Mouse (Mus musculus) myocyte (in vitro differentiated cells): Measurements from ENCODE around the gene Cntln. TPM values are rescaled to one million over a fixed set of nuclear protein-coding genes. Genes with fewer than 3 reads are reported as not detected.

Source experiments
- H3K27me3 ChIP-seq: one replicate; pipeline ENCODE4 v1.6.1; 2011; ENCODE audit not compliant: control insufficient read depth, insufficient read depth, insufficient read length
- H3K36me3 ChIP-seq: one replicate; pipeline ENCODE4 v1.6.1; 2011; ENCODE audit not compliant: control insufficient read depth, insufficient read depth
- H3K4me2 ChIP-seq: one replicate; pipeline ENCODE4 v1.6.1; 2011; ENCODE audit warnings: low read depth, control low read depth
- H3K4me3 ChIP-seq: one replicate; pipeline ENCODE4 v1.5.1; 2011; ENCODE audit warnings: mild to moderate bottlenecking, control low read depth, moderate library complexity
- H3K79me2 ChIP-seq: one replicate; pipeline ENCODE4 v1.6.1; 2011; ENCODE audit not compliant: control insufficient read depth, insufficient read depth
- H3ac ChIP-seq: one replicate; pipeline ENCODE4 v1.6.1; 2011; ENCODE audit not compliant: control insufficient read depth, insufficient read length
- CEBPB ChIP-seq: IDR thresholded peaks from 2 replicates; pipeline ENCODE4 v1.6.1; 2011; ENCODE audit warnings: mild to moderate bottlenecking, moderate library complexity; ENCODE audit not compliant: poor library complexity, insufficient read depth, severe bottlenecking
- E2F4 ChIP-seq: IDR thresholded peaks from one replicate; pipeline ENCODE4 v1.6.1; 2011; ENCODE audit warnings: mild to moderate bottlenecking, control low read depth, moderate library complexity; ENCODE audit not compliant: insufficient read depth
- MAX ChIP-seq: IDR thresholded peaks from one replicate; pipeline ENCODE4 v1.6.1; 2011; ENCODE audit warnings: low read depth, mild to moderate bottlenecking, control low read depth
- MYOD1 ChIP-seq, 3 experiments: IDR thresholded peaks; one replicate each; pipeline ENCODE4 v1.6.1; 2011; ENCODE audit warnings: control low read depth in 2 of 3, low read depth in 2 of 3, mild to moderate bottlenecking in 2 of 3, moderate library complexity in 1 of 3; ENCODE audit not compliant: insufficient read length in 2 of 3, control insufficient read depth in 1 of 3
- MYOG ChIP-seq, 3 experiments: IDR thresholded peaks; one replicate each; pipeline ENCODE4 v1.6.1; 2011; ENCODE audit warnings: control low read depth in 2 of 3, low read depth in 2 of 3, mild to moderate bottlenecking in 2 of 3; ENCODE audit not compliant: insufficient read length in 2 of 3, control insufficient read depth in 1 of 3, insufficient read depth in 1 of 3
- POLR2A ChIP-seq: IDR thresholded peaks from one replicate; pipeline ENCODE4 v1.6.1; 2011; ENCODE audit warnings: low read depth, mild to moderate bottlenecking, control low read depth, moderate library complexity; ENCODE audit not compliant: insufficient read length
- POLR2AphosphoS2 ChIP-seq: IDR thresholded peaks from one replicate; pipeline ENCODE4 v1.6.1; 2011; ENCODE audit warnings: low read depth, control low read depth; ENCODE audit not compliant: insufficient read length
- REST ChIP-seq: IDR thresholded peaks from one replicate; pipeline ENCODE4 v1.6.1; 2011; ENCODE audit warnings: mild to moderate bottlenecking, control low read depth, moderate library complexity; ENCODE audit not compliant: insufficient read depth, insufficient read length
- SRF ChIP-seq: IDR thresholded peaks from one replicate; pipeline ENCODE4 v1.6.1; 2011; ENCODE audit warnings: low read depth; ENCODE audit not compliant: control insufficient read depth, insufficient read length
- TCF12 ChIP-seq: IDR thresholded peaks from one replicate; pipeline ENCODE4 v1.6.1; 2011; ENCODE audit warnings: mild to moderate bottlenecking, control low read depth; ENCODE audit not compliant: poor library complexity, insufficient read depth, severe bottlenecking
- TCF3 ChIP-seq: IDR thresholded peaks from one replicate; pipeline ENCODE4 v1.6.1; 2011; ENCODE audit warnings: low read depth, control low read depth; ENCODE audit not compliant: insufficient read length
- USF1 ChIP-seq: IDR thresholded peaks from one replicate; pipeline ENCODE4 v1.6.1; 2011; ENCODE audit warnings: low read depth, mild to moderate bottlenecking, control low read depth, moderate library complexity
- polyA plus RNA-seq: library from polyadenylated mRNA; unstranded; fragments of >200 nt; fragmentation: generic; extraction: Trizol; gene quantifications from one replicate; pipeline ENCODE4 v1.2.1, GENCODE M21; 2012; ENCODE audit warnings: missing spikeins

Cntln gene
- polyA plus RNA-seq, 1 experiment, result 2.7 TPM

DNA sequence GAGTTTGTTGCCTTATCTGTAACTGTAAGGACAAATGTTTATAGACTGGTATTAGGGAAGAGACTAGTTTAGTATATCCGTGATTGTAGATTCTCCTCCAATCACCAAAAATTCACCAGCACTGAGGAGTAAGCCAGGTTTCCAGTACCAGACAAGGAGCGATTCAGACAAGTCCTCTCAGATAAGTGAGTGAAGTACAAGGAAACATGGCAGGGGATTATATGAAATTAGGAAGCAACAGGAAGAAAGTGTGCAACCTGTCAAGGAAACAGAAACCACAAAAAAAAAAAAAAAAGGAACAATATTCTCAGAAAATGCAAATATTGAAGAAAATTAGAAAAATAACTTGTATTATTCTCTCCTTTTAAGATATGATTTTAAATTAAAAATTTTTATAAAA lies 222.9 kb downstream of the Cntln start:
- TF ChIP-seq MYOD1 (IDR thresholded peaks at IDR 0.05; ENCODE audit: control insufficient read depth in 1 of 3, insufficient read length in 2 of 3, low read depth in 2 of 3) (no peak), TCF3 (no peak), SRF (no peak), E2F4 (no peak), MAX (no peak), TCF12 (no peak), POLR2AphosphoS2 (no peak), CEBPB (no peak), REST (no peak), USF1 (no peak), POLR2A (no peak), MYOG (IDR thresholded peaks at IDR 0.05; ENCODE audit: control insufficient read depth in 1 of 3, insufficient read depth in 1 of 3, insufficient read length in 2 of 3, low read depth in 2 of 3) (no peak)
- no peaks in the 10 kb centered on the region for H3K79me2 ChIP-seq
- no peak overlapping the region for H3ac ChIP-seq
- H3K36me3 ChIP-seq, result no peaks in the 10 kb centered on the region
- H3K4me3 ChIP-seq, result no peak overlapping the region
- H3K27me3 ChIP-seq, result no peaks in the 10 kb centered on the region
- no peak overlapping the region for H3K4me2 ChIP-seq

DNA sequence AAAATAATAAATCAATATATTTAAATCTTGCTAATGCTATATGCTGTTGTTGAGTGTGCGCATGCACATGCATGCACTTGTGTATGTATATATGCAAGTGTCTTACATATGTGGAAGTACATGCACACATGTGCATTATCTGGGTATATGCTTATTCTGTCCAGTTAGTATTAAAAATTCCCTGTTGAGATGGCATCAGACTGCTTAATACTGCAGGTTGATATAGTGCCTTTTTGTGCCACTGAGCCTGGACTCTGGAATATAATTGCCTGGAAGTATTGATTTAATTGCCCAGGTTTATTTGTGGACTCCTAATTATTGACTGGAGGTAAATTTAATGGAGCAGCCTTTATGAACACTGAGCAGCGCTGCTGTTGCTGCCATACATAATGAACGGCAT lies 236.2 kb downstream of the Cntln start:
- no peak for TF ChIP-seq TCF12
- no peak for TF ChIP-seq CEBPB
- no peak for TF ChIP-seq USF1
- no peak for TF ChIP-seq MAX
- no peak for TF ChIP-seq MYOG (IDR thresholded peaks at IDR 0.05; ENCODE audit: control insufficient read depth in 1 of 3, insufficient read depth in 1 of 3, insufficient read length in 2 of 3, low read depth in 2 of 3)
- no peak for TF ChIP-seq SRF
- no peak for TF ChIP-seq TCF3
- no peak for TF ChIP-seq POLR2A
- TF ChIP-seq REST, result no peak
- no peak for TF ChIP-seq POLR2AphosphoS2
- no peak for TF ChIP-seq E2F4
- TF ChIP-seq MYOD1 (IDR thresholded peaks at IDR 0.05; ENCODE audit: control insufficient read depth in 1 of 3, insufficient read length in 2 of 3, low read depth in 2 of 3), result no peak
- H3K4me2 ChIP-seq, result no peak overlapping the region
- H3ac ChIP-seq, result no peak overlapping the region
- H3K79me2 ChIP-seq, result no peaks in the 10 kb centered on the region
- H3K27me3 ChIP-seq, result no peaks in the 10 kb centered on the region
- H3K4me3 ChIP-seq, result no peak overlapping the region
- H3K36me3 ChIP-seq, result no peaks in the 10 kb centered on the region

DNA sequence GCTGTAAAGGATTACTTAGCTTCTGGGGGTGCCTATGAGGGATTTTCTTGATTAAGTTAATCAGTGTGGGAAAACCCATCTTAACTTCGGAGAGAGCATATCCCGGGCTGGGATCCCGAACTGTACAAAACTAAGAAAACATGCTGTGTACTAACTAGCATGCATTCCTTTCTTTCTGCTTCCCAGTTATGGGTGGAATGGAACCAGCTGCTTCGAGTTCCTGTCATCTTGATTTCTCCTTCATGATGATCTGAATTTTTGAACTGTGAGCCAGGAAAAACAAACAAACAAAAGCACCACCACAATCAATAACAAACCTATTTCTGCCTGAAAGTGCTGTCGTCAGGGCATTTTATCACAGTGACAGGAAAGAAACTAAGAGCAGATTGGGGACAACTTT lies 265.6 kb downstream of the Cntln start:
- TF ChIP-seq MAX, result no peak
- no peak for TF ChIP-seq MYOD1 (IDR thresholded peaks at IDR 0.05; ENCODE audit: control insufficient read depth in 1 of 3, insufficient read length in 2 of 3, low read depth in 2 of 3)
- TF ChIP-seq TCF3, result no peak
- no peak for TF ChIP-seq POLR2AphosphoS2
- TF ChIP-seq USF1, result no peak
- TF ChIP-seq REST, result no peak
- TF ChIP-seq CEBPB, result no peak
- TF ChIP-seq TCF12, result no peak
- no peak for TF ChIP-seq MYOG (IDR thresholded peaks at IDR 0.05; ENCODE audit: control insufficient read depth in 1 of 3, insufficient read depth in 1 of 3, insufficient read length in 2 of 3, low read depth in 2 of 3)
- TF ChIP-seq POLR2A, result no peak
- no peak for TF ChIP-seq SRF
- TF ChIP-seq E2F4, result no peak
- no peak overlapping the region for H3K4me3 ChIP-seq
- no peaks in the 10 kb centered on the region for H3K36me3 ChIP-seq
- H3ac ChIP-seq, result no peak overlapping the region
- peaks cover 5% of the 10 kb centered on the region for H3K27me3 ChIP-seq
- H3K4me2 ChIP-seq, result no peak overlapping the region
- no peaks in the 10 kb centered on the region for H3K79me2 ChIP-seq

DNA sequence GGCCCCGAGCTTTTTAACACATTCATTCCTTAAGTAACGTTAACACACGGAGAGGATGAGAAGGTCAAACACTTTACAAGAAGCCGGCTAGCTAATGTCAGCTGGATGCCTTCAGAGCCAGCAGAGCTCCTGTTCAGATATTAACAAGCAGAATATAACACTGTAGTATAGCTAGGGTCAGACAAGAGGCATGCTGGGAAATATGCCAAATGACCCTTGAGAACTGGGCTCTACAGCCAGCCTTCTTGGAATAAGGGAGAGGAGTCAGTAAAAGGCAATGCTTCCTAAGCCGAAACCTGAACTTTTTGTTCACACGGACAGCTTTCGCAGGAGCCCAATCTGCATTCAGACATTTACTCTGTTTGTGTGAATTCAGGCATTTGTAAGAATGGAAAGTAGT lies 267.8 kb downstream of the Cntln start:
- Histone ChIP-seq H3K79me2 (no peaks in the 10 kb centered on the region), H3K27me3 (peaks cover 5% of the 10 kb centered on the region), H3K4me3 (no peak overlapping the region), H3K36me3 (no peaks in the 10 kb centered on the region), H3ac (no peak overlapping the region), H3K4me2 (no peak overlapping the region)
- TF ChIP-seq MYOD1 (IDR thresholded peaks at IDR 0.05; ENCODE audit: control insufficient read depth in 1 of 3, insufficient read length in 2 of 3, low read depth in 2 of 3) (no peak), TCF12 (no peak), REST (no peak), CEBPB (no peak), POLR2A (no peak), TCF3 (no peak), POLR2AphosphoS2 (no peak), USF1 (no peak), SRF (no peak), MAX (no peak), E2F4 (no peak), MYOG (IDR thresholded peaks at IDR 0.05; ENCODE audit: control insufficient read depth in 1 of 3, insufficient read depth in 1 of 3, insufficient read length in 2 of 3, low read depth in 2 of 3) (no peak)
